Mouse (Mus musculus) layer of hippocampus, adult 9-10 months (tissue): ENCODE measurements around the gene Pfas.

Source experiments
- DNase-seq: peaks from one replicate; pipeline ENCODE4 v3.0.0; 2022; ENCODE audit warnings: low spot score

Gene Pfas

DNA sequence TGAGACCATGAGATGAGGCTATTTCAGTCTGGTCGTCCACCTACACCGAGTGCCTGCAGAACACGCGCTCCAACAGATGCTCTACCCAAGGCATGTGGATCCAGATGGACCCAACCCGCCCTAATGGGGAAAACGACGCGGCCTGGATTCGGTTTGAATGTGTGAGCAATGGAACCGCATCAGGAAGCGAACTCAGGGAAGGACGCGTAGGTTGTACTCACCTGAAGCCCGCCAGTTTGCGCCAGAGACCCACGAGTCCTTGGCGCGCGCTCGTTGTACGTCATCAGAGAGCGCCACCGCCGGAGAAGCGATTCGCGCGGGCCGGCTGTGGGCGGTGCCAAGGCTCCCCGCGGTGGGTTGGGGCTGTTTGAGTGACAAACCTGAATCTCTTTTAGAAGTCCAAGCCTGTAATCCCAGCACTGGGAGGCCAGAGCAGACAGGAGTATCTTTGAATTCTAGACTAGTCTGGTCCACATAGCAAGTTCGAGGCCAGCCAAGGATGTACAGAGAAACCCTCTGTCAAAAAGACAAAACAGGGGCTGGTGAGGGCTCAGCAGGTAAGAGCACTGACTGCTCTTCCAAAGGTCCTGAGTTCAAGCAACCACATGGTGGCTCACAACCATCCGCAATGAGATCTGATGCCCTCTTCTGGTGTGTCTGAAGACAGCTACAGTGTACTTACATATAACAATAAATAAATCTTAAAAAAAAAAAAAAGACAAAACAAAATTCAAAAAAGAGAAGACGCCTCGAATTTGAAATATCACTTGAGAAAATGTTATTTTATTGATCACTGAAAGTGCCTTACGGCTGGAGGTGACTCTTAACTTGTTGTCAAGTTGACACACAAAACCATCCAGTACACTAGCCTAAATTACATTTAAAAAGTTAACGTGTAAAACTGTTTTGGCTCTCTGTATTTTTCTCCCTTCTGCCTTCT is at the start of gene Pfas:
TSS of gene Pfas (minus strand) at position 279 of the 940 bp plus-strand sequence.
- peak; percentile 69 for DNase-seq

GRCm38 (mm10) chr11:69053848-69054247 is 45.6 kb upstream of the Pfas start:
- DNase-seq, result no peak

DNA sequence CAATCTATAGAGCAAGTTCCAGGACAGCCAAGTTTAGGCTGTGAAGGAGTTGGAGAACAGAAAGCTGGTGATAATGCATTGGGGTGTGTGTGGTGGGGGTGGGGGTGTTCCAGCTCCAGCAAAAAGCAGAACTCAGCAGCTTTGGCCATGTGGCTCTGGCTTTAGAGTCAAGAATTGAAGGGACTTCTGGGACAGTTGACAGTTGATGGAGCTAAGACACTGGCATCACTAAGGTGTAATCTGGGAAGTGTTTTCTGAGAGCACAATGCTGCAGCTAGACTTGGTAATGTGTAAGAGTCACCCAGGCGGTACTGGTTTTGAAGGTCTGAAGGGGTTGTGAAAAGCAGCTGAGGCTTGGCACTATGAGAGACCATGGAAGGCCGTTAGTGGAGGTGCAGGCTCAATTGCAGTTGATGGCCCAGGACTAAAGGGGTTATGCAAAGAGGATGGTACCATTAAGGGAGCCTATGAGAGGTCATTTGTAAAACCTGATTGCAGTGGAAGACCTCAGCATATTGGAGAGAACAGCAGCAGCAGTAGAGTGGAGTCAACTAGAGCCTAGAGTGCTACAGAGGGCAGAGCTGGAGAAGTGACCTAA is 44.7 kb upstream of the Pfas start:
- no peak for DNase-seq

DNA sequence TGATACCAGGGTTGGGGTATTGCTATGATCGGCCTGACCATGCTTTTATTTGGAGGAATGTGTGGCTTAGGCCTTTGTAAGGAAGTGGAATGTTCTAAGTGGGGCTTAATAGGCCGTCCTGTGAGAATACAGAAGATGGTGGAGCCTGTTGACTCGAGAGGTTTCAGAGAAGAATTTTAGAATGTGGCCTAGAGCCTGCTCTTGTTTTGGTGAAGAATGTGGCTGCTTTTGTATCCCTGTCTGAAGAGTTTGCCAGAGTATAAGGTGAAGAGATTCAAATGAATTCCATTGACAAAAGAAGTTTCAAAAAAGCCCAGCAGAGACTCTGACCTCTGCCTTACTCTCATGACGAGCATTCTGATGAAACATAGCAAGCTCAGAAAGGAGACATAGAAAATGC is 43.5 kb upstream of the Pfas start:
- DNase-seq, result no peak

- DNase-seq, result no peak
Observed at GRCm38 (mm10) chr11:69050748-69051147, 42.5 kb upstream of the Pfas start.

DNA sequence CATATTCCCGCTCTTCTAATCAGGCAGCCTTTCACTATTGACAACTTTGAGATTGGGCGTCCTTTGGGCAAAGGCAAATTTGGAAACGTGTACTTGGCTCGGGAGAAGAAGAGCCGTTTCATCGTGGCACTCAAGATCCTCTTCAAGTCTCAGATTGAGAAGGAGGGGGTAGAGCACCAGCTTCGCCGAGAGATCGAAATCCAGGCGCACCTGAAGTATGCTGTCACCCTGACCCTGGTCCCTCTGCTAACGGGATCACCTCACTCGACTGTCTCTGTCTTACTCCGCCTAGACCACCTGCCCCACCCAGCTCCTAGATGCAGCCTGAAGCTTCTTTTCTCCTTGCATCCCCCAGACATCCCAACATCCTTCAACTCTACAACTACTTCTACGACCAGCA is 39.9 kb upstream of the Pfas start:
- DNase-seq, result no peak

GRCm38 (mm10) chr11:69047592-69047991 is 39.3 kb upstream of the Pfas start:
- no peak for DNase-seq

DNA sequence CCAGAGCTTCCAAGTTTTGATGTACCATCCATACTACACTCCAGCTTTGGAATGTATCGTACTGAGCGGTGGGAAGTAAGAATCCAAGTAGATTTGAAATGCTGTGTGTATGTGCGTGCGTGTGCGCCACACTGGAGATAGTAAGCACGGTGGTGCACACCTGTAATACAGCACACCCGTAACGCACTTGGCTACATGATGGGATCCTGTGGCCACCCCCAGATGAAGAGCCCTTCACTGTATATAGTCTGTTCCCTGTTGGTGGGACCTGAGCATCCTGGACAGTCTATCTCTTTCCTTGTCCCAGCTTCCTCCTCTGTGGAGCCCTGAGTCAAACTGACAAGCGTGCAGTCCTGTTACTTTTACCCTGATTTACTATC is 38.1 kb upstream of the Pfas start:
- no peak for DNase-seq

- DNase-seq, result no peak
Observed at GRCm38 (mm10) chr11:69045531-69046394, 37.5 kb upstream of the Pfas start, which contains the start of gene Aurkb. Gene Aurkb (plus strand): TSS chr11:69045647.

DNA sequence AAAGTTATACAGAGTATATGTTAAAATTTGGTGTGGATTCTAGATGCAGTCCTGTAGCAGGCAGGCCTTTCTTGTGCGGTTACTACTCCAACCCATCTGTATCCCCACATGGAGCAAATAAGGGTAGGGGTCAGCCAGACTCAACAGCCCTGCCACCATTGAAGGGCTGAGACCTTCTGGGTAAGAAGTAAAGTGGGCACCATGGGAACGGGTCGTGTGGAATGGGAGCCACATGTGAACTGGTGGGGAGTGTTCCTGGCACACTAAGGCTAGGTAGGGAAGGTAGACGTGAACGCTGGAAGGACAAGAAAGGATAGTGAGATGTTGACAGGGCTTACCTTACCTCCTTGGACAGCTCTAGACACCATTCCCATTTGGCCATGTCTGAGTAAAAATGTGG is 29.9 kb upstream of the Pfas start:
- DNase-seq, result no peak

GRCm38 (mm10) chr11:69037231-69038061 is 29.2 kb upstream of the Pfas start:
- peak; percentile 89 for DNase-seq

DNA sequence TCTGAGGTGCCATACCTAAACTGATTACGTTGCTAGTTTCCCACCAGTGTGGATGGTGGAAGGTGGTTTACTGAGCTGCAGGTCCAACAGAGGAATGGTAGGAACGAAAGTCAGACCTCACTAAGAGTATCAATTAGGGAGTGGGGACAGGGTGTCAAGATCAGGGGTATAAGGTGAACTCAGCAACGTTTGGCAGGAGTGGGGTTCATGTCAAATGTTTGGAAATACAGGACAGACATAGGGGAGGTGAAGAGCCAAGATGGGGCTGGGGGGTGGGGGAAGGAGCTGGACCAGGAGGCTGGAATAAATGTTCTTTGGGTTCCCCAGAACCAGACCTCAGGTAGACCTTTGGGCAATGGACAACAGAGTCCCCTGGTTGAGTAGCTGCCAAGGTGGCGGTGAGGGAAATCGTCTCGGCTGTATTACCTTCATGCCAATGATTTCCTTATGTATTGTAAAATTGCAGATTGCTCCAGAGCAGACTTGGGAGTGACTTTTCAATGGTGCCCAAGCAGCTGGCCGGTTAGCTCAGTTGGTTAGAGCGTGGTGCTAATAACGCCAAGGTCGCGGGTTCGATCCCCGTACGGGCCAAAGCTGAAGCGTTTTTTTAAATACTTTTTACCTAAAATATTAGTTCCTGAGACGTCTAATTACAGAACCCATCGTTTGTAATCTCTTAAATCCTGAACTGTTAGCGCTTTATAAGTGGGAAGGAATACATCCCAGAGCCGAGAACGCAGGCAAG is 28.4 kb upstream of the Pfas start:
- peak; percentile 89 for DNase-seq

- DNase-seq, result peak; percentile 87
Observed at GRCm38 (mm10) chr11:69035849-69036248, 27.6 kb upstream of the Pfas start.

- DNase-seq, result no peak
Observed at GRCm38 (mm10) chr11:69035411-69035810, 27.2 kb upstream of the Pfas start.

DNA sequence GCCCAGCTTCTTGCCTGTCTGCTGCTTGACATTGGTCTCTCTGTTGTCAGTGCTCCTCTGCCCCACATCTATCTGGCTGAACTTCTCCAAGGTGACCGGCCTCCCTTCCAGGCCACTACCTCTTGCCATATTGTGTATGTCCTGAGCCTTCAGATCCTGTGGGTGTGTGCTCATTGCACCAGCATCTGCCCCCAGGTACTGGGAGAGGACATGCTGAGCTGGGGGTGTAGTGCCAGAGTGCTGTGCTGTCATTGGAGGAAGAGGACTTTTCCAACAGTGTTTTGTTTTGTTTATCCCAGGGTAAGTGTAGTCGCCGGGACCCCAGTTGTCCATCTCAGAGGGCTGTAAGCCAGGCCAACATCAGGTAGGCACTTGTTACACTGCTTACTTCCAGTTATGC is 26.3 kb upstream of the Pfas start:
- DNase-seq, result no peak

- no peak for DNase-seq
Observed at GRCm38 (mm10) chr11:69033552-69033951, 25.3 kb upstream of the Pfas start.

DNA sequence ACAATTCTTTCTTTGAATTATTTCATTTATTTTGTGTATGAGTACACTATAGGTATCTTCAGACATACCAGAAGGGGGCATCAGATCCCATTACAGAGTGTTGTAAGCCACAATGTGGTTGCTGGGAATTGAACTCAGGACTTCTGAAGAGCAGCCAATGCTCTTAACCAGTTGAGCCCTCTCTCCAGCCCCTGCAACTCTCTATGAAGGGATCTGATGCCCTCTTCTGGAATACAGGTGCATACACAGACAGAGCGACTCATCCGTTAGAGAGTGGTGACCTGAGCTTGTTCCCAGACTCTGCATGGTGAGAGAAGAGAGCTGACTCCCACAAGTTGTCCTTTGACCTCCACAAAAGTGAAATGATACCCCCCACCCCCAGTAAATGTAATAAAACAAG is 20.5 kb upstream of the Pfas start:
- DNase-seq, result no peak

- no peak for DNase-seq
Observed at GRCm38 (mm10) chr11:69026562-69026961, 18.3 kb upstream of the Pfas start.

- DNase-seq, result no peak
Observed at GRCm38 (mm10) chr11:69020691-69021090, 12.4 kb upstream of the Pfas start.

DNA sequence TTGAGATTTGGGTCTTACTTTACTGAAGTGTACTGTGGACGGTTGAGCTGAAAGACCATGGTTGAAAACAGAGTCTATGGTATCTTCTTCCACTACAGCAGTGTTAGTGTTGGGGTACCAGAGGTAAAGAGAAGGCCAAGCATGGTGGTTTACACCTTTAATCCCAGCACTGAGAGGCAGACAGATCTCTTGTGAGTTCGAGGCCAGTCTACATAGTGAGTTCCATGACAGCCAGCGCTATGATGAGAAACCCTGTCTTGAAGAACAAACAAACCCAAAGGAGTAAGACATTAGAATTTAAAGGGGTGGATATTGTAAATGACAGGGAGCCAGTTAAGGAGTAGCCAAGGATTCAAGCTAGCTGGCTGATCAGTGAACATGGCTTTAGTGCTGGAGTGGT is 8.5 kb upstream of the Pfas start:
- DNase-seq, result no peak
